Mouse (Mus musculus) heart, postnatal 14 days (tissue): ENCODE data around the gene Arid4a. TPM values are rescaled to one million over a fixed set of nuclear protein-coding genes. Genes with fewer than 3 reads are reported as not detected.
A peak's percentile ranks its signal among the peaks of the same experiment; 100 is the strongest.

Source experiments
- DNase-seq, 2 experiments: peaks; one replicate each; pipeline ENCODE4 v3.0.0; 2021 to 2022
- intact Hi-C: fragments of 180-260 bp; cut with DNase I; formaldehyde crosslinking; loops from one replicate; pipeline ENCODE4 v1.15.1; 2025
- total RNA-seq, 2 experiments: library from RNA; stranded (reverse); gene quantifications; 2 replicates each; pipeline ENCODE4 v1.2.3; 2021

Gene Arid4a
- total RNA-seq, 2 experiments from 2014 or later = 16.9 TPM

GRCm38 (mm10) chr12:71136130-71136973 is 120.6 kb downstream of the Arid4a start, which contains the start of the genes Timm9 and 2700049A03Rik:
Gene Timm9 (minus strand): TSS chr12:71136684.
Gene 2700049A03Rik (plus strand): TSS chr12:71136848.
- intact Hi-C loops = loop anchor here (5.0 kb wide), 1 partner anchor 164 kb away; the partner anchor contains the start of gene Psma3
- peak; percentile 77 to 79 for DNase-seq

DNA sequence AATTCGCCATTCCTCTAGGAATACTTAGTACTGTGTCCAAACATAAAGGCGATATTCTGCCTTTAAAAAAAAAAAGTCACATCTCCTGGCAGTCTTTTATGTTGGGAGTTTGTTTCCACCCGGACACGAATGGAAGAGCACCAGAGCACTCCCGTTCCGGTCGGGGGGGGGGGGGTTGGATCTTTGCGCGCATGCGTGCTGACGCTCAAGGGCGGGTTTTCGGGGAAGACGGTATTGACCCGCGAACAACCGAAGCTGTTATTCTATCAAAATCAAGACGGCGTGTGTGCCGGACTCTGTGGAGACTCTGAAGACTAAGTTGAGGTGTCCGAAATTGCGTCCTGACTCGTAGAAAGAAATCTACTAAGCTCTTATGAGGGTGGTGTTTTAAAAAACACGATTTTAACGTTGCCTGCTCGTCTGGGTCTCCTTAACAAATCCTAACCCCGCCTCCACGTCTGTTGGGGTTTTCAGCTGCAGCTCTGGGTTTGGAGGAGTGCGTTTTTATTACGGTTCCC is 121.2 kb downstream of the Arid4a start:
- intact Hi-C loops = loop anchor here (5.0 kb wide), 1 partner anchor 165 kb away; the partner anchor contains the start of gene Psma3
- peak; percentile 85 to 87 for DNase-seq

DNA sequence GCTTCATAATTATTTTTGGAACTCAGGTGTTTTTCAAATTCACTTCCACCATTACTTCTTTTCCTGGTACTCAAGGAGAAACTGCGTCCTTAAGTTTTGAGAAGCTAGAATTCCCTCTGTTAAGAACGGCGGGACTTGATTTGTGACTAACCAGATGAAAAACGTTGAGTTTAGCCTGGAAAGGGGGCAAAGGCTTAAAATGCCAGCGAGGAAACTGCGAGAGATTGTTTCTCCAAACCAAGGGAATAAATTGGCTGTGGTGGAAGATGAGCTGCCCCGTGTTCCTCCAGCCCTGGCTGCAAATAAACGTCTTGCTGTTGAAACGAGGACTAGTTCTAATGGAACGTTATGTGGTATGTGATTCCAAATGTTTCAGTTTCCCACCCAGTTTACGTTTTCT is 121.9 kb downstream of the Arid4a start:
- intact Hi-C loops = loop anchor here (5.0 kb wide), 1 partner anchor 165 kb away; the partner anchor contains the start of gene Psma3
- DNase-seq = no peak

- intact Hi-C loops = loop anchor here (5.0 kb wide), 1 partner anchor 167 kb away; the partner anchor contains the start of gene Psma3
- no peak for DNase-seq
Observed at GRCm38 (mm10) chr12:71139258-71139828, 123.6 kb downstream of the Arid4a start.

DNA sequence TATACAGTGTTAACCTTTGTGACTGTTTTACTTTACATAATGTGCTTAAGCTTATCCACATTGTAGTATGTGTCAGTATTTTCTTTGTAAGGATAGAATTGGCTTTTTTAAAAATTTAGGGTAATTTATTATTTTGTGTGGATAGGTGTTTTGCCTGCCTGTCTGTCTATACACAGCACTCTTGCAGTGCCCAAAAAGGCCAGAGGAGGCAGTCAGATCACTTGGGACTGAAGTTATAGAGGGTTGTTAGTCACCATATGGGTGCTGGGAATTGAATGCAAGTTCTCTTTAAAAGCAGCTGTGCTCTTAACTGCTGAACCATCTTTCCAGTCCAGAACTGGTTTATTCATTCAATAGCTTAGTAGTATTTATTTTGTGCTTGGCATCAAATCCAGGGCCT is 125.4 kb downstream of the Arid4a start:
- intact Hi-C loops = no loop called here
- DNase-seq = no peak

DNA sequence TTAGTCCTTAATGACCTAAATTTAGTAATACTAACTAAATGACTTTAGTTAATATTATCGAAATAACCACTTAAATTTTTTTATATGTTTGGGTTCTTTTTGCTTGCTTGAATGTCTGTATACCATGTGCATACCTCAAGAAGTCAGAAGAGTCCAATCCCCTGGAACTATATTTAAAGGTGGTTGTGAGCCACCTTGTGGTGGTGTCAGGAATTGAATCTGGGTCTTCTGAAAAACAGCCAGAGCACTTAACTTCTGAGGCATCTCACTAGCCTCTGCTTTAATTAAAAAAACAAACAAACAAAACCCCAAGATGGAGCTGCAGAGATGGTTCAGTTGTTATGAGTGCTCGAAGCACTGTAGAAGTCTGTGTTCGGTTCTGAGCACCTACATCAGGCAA is 131.9 kb downstream of the Arid4a start:
- intact Hi-C loops = no loop called here
- DNase-seq = peak; percentile 39 to 59

Other genes starting within 250 kb of the Arid4a start
- 10 to 100 TPM; 38.3 to 41.1 TPM for gene Frmd6, start 190.5 kb upstream of the Arid4a start, total RNA-seq
- gene Actr10, start 78.1 kb upstream of the Arid4a start, total RNA-seq = 100 to 1,000 TPM; 136 to 141 TPM
- 100 to 1,000 TPM; 218 to 231 TPM for gene Psma3, start 41.4 kb upstream of the Arid4a start, total RNA-seq
- 1 to 10 TPM; 1.3 to 2.4 TPM for gene Tomm20l, start 95.4 kb downstream of the Arid4a start, total RNA-seq
- 10 to 100 TPM; 29.5 to 33.9 TPM for gene Timm9, start 120.7 kb downstream of the Arid4a start, total RNA-seq
- gene 2700049A03Rik, start 120.9 kb downstream of the Arid4a start, total RNA-seq = 1 to 10 TPM; 3.8 TPM